Mouse (Mus musculus) cerebral cortex, adult 2 months (tissue): Measurements from ENCODE around the gene Mcam.

Experiments
- WGBS: fragments of 180-500 bp; shearing (Covaris S2); methylation state at CpG from one replicate; pipeline ENCODE4 v1.1.7; 2018; 5-methylcytosine and 5-hydroxymethylcytosine counted together

Gene Mcam

GRCm38 (mm10) chr9:44109360-44110095 is 24.7 kb upstream of the Mcam start:
- WGBS: 27% methylated on average over 9 of the region's 9 CpGs

GRCm38 (mm10) chr9:44111909-44112308 is 22.4 kb upstream of the Mcam start:
- WGBS: 63% methylated on average over 10 of the region's 12 CpGs

- under 1% methylated on average over 46 of the region's 51 CpGs for whole genome bisulfite sequencing
Measured at GRCm38 (mm10) chr9:44113105-44113789, 21.0 kb upstream of the Mcam start, which contains the start of the genes Gm49380 and Rnf26. Gm49380 (minus strand) TSS chr9:44113500. Rnf26 (minus strand) TSS chr9:44113517.

- WGBS: 82% methylated on average over 2 of the region's 2 CpGs
Measured at GRCm38 (mm10) chr9:44114453-44114852, 19.8 kb upstream of the Mcam start.

- WGBS: 91% methylated on average over 9 of the region's 9 CpGs
Measured at GRCm38 (mm10) chr9:44115599-44115998, 18.7 kb upstream of the Mcam start.

- WGBS: 95% methylated on average over 4 of the region's 4 CpGs
Measured at GRCm38 (mm10) chr9:44116182-44116581, 18.1 kb upstream of the Mcam start.

- 61% methylated on average over 5 of the region's 5 CpGs for WGBS
Measured at GRCm38 (mm10) chr9:44119011-44119410, 15.3 kb upstream of the Mcam start.

- WGBS: 59% methylated on average over 8 of the region's 8 CpGs
Measured at GRCm38 (mm10) chr9:44119948-44120465, 14.3 kb upstream of the Mcam start.

GRCm38 (mm10) chr9:44124317-44124716 is 10.0 kb upstream of the Mcam start:
- 75% methylated on average over 6 of the region's 6 CpGs for WGBS

- 70% methylated on average over 5 of the region's 5 CpGs for WGBS
Measured at GRCm38 (mm10) chr9:44125026-44125425, 9.2 kb upstream of the Mcam start.

- 22% methylated on average over 18 of the region's 18 CpGs for WGBS
Measured at GRCm38 (mm10) chr9:44125546-44126428, 8.5 kb upstream of the Mcam start.

- 80% methylated on average over 3 of the region's 3 CpGs for WGBS
Measured at GRCm38 (mm10) chr9:44126746-44127145, 7.5 kb upstream of the Mcam start.

- 58% methylated on average over 3 of the region's 3 CpGs for WGBS
Measured at GRCm38 (mm10) chr9:44127351-44127801, 6.9 kb upstream of the Mcam start.

- WGBS: 28% methylated on average over 9 of the region's 9 CpGs
Measured at GRCm38 (mm10) chr9:44129633-44130032, 4.6 kb upstream of the Mcam start.

- 4% methylated on average over 27 of the region's 27 CpGs for WGBS
Measured at GRCm38 (mm10) chr9:44130034-44130433, 4.2 kb upstream of the Mcam start.

GRCm38 (mm10) chr9:44130581-44131275 is 3.5 kb upstream of the Mcam start:
- WGBS: 37% methylated on average over 19 of the region's 19 CpGs

- 63% methylated on average over 7 of the region's 7 CpGs for WGBS
Measured at GRCm38 (mm10) chr9:44131276-44131590, 3.0 kb upstream of the Mcam start.

- WGBS: 81% methylated on average over 5 of the region's 5 CpGs
Measured at GRCm38 (mm10) chr9:44132200-44132599, 2.1 kb upstream of the Mcam start.

- WGBS: 45% methylated on average over 2 of the region's 2 CpGs
Measured at GRCm38 (mm10) chr9:44133287-44133686, 982 bp upstream of the Mcam start.

- WGBS: 4% methylated on average over 49 of the region's 49 CpGs
Measured at GRCm38 (mm10) chr9:44134851-44135730, 822 bp downstream of the Mcam start.
